Comparison of ENCODE assay signal across 18 mouse cellular contexts in genomic region chr8:88840096-88840495, GRCm38 (mm10).
DNase-seq lines count a peak whose midpoint lies in the region; TF ChIP-seq lines count a peak whose summit lies in the region.
"Had no signal": no experiment of that assay in that cellular context is flagged by ENCODE, and none has a peak within 500 bp of the region (broad histone marks: within the 10 kb centered on the region; RNA-seq: fewer than 3 reads in every experiment).

No protein-coding gene starts in this region.

- no peak overlapping the region for H3K27ac ChIP-seq in ES-E14 (ENCODE audit: insufficient read depth, low read depth, low read length, poor library complexity, severe bottlenecking)
- no peak overlapping the region for H3K27ac ChIP-seq in limb, embryonic 10.5 days
- H3K27ac ChIP-seq: embryonic facial prominence, embryonic 10.5 days; embryonic facial prominence, embryonic 12.5 days; forebrain, embryonic 13.5 days; forebrain, embryonic 15.5 days had no signal

- H3K9me3 ChIP-seq in ES-E14 (ENCODE audit: control insufficient read depth, insufficient read depth, low read depth, low read length), result no peaks in the 10 kb centered on the region
- no peaks in the 10 kb centered on the region for H3K9me3 ChIP-seq in limb, embryonic 10.5 days (replicated peaks)
- H3K9me3 ChIP-seq: embryonic facial prominence, embryonic 10.5 days; embryonic facial prominence, embryonic 12.5 days; forebrain, embryonic 13.5 days; forebrain, embryonic 15.5 days had no signal

- in situ Hi-C loops in ES-E14 (cut with MboI; ENCODE audit: low sequenced_read_pairs in 2 of 2, unreplicated experiment in 2 of 2), result no loop called here

- H3K27me3 ChIP-seq in limb, embryonic 10.5 days (ENCODE audit: low read depth, poor library complexity, severe bottlenecking), result 0 out of 2 replicates have a peak, but pooled peaks cover 4% of the 10 kb centered on the region
- H3K27me3 ChIP-seq: forebrain, embryonic 13.5 days; forebrain, embryonic 15.5 days had no signal

- H3K4me1 ChIP-seq in ES-E14 (ENCODE audit: control insufficient read depth in 2 of 2, insufficient read depth in 2 of 2, low read length in 2 of 2, poor library complexity in 1 of 2), result peaks cover 3 to 7% of the 10 kb centered on the region in 2 experiments; a peak in 1 of 4 replicates
- H3K4me1 ChIP-seq in limb, embryonic 10.5 days, result peaks cover 8% of the 10 kb centered on the region

- DNase-seq in ES-E14 (ENCODE audit: low read depth, low spot score) (peak; percentile 40), WW6 (ENCODE audit: low read depth, low spot score) (peak; percentile 24)
- DNase-seq in cerebellum, postnatal 4 days (ENCODE audit: low spot score in 2 of 2), result no peak
- DNase-seq in adrenal gland, postnatal 36 days, result no peak
- no peak for DNase-seq in limb, embryonic 10.5 days (ENCODE audit: low spot score)
- DNase-seq: adrenal gland, adult 8-10 months; adrenal gland, postnatal 14 days; cerebellum, adult 11 months; cerebellum, adult 18-20 months; cerebellum, adult 8-10 months; cerebellum, adult 9-11 months; cerebellum, postnatal 14 days; cerebellum, postnatal 36 days; forebrain, postnatal 0 days had no signal

- 76% methylated on average over 5 of the region's 5 CpGs for WGBS in limb, embryonic 10.5 days

- H3K36me3 ChIP-seq in ES-E14 (ENCODE audit: control insufficient read depth, insufficient read depth, low read length, poor library complexity, severe bottlenecking), result no peaks in the 10 kb centered on the region
- no peaks in the 10 kb centered on the region for H3K36me3 ChIP-seq in limb, embryonic 10.5 days
- H3K36me3 ChIP-seq: embryonic facial prominence, embryonic 10.5 days; embryonic facial prominence, embryonic 12.5 days; forebrain, embryonic 15.5 days had no signal

- no peak overlapping the region for H3K4me3 ChIP-seq in ES-E14 (ENCODE audit: insufficient read depth in 1 of 2, low read depth in 1 of 2, low read length in 2 of 2, poor library complexity in 1 of 2, severe bottlenecking in 1 of 2)
- no peak overlapping the region for H3K4me3 ChIP-seq in limb, embryonic 10.5 days
- H3K4me3 ChIP-seq: embryonic facial prominence, embryonic 10.5 days; embryonic facial prominence, embryonic 12.5 days; forebrain, embryonic 13.5 days; forebrain, embryonic 15.5 days had no signal

- no peak overlapping the region for H3K9ac ChIP-seq in ES-E14 (ENCODE audit: insufficient read depth, low read depth, low read length, poor library complexity, severe bottlenecking)
- H3K9ac ChIP-seq: embryonic facial prominence, embryonic 12.5 days; forebrain, embryonic 13.5 days; forebrain, embryonic 15.5 days; forebrain, postnatal 0 days had no signal

TF ChIP-seq in ES-E14, 5 proteins besides CTCF, POLR2A, EP300 and RAD21:
- TF ChIP-seq CHD2 (IDR thresholded peaks at IDR 0.05; ENCODE audit: low read depth, low read length) (no peak), MAFK (IDR thresholded peaks at IDR 0.05; ENCODE audit: insufficient read depth, low read depth, low read length) (no peak), ZC3H11A (IDR thresholded peaks at IDR 0.05; ENCODE audit: borderline replicate concordance, low read depth, low read length) (no peak), HCFC1 (IDR thresholded peaks at IDR 0.05; ENCODE audit: borderline replicate concordance, insufficient read depth, low read length) (no peak), ZNF384 (IDR thresholded peaks at IDR 0.05; ENCODE audit: low read depth, low read length) (no peak)

Comparison
In these comparisons a context has a peak if more than half of its experiments do, and no peak if none do; other contexts are left out.
1. DNase-seq: peak in ES-E14 (single experiment) and WW6 (single experiment); none in cerebellum, postnatal 4 days (0 of 2), adrenal gland, postnatal 36 days (0 of 2) and limb, embryonic 10.5 days (single experiment).